Mouse (Mus musculus) cerebellum, postnatal 36 days (tissue): ENCODE measurements around the gene Pir.

Experiments used
- DNase-seq, 2 experiments: peaks; one replicate each; pipeline ENCODE4 v3.0.0; 2021 to 2022; ENCODE audit warnings: mixed read lengths in 2 of 2

Pir gene

DNA sequence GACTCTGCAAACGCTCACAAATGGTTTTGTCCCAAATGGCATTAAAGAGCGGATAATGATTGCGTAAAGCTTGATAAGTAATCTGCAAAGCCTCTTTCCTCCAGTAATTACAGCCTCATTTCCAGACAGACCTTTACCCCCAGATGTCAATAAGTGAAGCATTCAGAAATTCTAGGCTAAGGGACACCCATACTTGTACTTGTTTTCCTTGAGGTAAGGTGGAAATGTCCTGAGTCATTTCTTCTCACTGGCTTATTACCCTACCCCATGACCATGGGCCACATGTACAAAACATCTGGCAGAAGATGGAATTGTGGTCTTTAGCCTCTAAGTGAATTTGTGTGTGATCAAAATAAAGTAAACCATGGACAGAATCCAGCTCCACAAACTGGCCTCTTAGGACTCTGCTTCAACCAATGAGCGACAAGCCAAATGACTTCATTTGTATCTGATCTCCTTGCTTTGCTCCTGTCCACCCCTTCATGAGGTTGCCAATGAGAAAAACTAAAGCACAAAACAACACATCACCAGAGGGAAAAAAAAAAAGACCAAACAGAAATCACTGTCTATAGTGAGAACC is 76.3 kb downstream of the Pir start:
- DNase-seq, result no peak

DNA sequence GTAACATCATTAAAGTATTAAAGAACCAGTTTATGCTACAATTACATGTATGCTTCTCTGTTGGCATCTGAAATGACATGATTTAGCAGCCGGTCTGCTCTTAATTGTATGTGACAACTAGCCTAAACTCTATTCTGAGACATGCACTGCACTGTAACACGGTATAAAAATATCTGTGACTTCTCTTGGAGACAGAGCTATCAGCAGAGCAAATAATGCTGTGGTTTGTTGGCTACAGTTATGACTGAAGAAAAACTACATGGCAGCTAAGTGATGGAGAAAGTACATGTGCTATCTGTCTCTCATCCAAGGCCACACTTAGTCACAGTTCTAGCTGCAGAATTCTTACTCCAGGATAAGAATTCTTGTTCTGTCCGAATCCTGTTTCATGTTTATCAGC is 79.8 kb downstream of the Pir start:
- DNase-seq, result no peak

- no peak for DNase-seq
Observed at GRCm38 (mm10) chrX:164365153-164365865, 96.1 kb downstream of the Pir start.

GRCm38 (mm10) chrX:164370576-164370975 is 101.4 kb downstream of the Pir start:
- DNase-seq, result no peak

DNA sequence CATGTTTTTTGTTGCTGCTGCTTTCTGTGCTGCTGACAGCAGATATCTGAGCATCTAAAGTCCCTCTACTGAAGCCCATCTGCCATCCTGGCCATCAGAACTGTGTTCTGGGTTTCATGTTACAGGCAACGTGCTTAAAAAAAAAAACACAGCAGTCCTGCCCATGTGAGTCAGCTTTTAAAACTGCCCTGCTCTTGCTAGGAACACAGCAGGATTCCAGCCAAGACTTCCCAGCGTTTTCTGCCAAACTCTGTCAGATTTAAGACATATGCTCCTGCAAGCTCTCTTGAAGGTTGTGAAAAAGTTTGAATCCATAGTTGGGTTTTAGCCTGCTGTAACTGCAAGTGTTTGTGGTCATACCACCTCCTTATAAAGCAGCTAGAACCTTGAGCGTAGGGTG is 103.9 kb downstream of the Pir start, which contains the start of gene Vegfd:
Vegfd (plus strand) TSS at position 298 of the 400 bp plus-strand sequence.
- DNase-seq, result no peak

GRCm38 (mm10) chrX:164374586-164374985 is 105.4 kb downstream of the Pir start:
- DNase-seq, result no peak

GRCm38 (mm10) chrX:164379721-164380120 is 110.5 kb downstream of the Pir start:
- DNase-seq, result no peak

DNA sequence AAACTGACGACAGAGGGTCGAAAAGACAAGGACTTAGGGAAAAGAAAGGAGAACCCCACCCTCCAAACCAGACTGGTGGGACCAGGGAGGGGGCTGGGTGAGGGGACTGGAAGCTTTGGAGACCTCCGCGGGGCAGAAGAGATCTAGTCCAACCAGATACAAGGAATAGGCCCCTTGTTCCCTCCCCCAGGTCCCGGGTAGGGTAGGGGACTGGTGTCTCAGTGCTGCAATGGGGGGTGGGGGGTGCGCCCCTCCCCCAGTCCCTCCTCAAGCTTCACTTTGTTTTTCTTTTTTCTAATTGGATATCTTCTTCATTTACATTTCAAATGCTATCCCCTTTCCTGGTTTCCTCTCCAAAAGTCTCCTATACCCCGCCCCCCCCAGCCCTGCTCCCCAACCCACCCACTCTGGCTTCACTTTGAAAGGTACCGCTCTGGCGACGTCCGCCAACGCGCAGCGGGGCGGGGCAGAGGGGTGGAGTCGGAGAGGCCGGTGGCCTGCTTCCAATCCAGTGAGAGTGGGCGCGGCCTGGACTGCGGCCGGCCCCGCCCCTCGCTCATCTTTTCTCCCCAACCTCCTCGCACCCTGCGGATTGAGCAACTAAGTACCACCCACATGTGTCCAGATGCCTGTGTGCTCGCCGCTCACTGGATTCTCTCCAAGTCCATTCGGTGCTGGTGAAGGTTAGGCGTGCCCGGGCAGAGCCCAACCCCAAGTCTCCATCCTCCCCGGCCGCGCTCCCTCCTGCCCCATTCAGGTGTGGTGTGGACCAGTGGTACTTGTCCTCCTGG is 112.6 kb downstream of the Pir start:
- peak; percentile 35 to 59 for DNase-seq

GRCm38 (mm10) chrX:164394091-164394490 is 124.9 kb downstream of the Pir start:
- DNase-seq, result no peak

GRCm38 (mm10) chrX:164398456-164398855 is 129.3 kb downstream of the Pir start:
- DNase-seq, result no peak

- no peak for DNase-seq
Observed at GRCm38 (mm10) chrX:164405080-164405649, 136.0 kb downstream of the Pir start.

- DNase-seq, result no peak
Observed at GRCm38 (mm10) chrX:164406133-164407022, 137.2 kb downstream of the Pir start.

DNA sequence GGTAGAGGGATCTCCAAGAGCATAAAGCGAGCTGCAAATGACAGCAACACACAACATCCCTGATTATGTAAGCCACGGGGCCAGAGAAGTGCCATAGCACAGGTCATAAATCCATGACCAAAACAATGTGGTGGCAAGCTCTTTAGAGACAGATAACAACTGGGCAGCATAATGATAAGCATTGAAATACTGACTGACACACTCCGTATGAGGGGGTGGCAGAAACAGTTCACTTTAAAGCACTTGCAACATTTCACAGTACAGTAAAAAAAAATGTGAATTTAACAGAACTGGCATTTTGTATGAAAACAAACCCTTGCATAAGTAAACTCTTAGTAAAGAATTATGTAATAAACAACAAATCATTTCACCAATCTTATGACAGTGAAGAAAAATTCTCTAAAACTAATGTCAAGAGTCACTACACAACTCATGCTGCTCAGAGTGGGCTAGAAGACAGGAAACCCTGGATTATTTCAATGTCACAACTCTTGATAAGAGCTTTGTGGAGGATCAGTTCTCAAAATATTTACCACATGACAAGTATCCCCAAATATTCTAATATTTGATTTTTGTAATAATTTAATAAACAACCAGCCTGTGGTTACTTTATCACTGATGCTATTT is 139.2 kb downstream of the Pir start:
- no peak for DNase-seq

- no peak for DNase-seq
Observed at GRCm38 (mm10) chrX:164410562-164410961, 141.4 kb downstream of the Pir start.

DNA sequence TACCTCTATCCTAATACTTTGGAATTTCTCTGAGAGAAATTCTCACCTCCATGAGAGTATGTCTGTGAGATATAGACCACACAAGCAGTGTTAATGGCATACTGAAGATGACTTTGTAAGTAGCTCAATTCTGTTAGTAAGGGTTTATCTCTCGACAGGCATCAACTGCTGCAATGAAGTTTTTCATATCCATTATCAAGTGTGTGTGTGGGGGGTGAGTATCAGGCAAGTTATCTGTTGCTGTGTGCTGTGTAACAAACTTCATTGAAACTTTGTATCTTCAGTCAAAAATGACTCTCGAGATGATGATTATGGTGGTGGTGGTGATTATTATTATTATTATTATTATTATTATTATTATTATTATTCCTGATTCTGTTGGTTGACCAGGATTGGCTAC is 147.6 kb downstream of the Pir start:
- DNase-seq, result no peak

DNA sequence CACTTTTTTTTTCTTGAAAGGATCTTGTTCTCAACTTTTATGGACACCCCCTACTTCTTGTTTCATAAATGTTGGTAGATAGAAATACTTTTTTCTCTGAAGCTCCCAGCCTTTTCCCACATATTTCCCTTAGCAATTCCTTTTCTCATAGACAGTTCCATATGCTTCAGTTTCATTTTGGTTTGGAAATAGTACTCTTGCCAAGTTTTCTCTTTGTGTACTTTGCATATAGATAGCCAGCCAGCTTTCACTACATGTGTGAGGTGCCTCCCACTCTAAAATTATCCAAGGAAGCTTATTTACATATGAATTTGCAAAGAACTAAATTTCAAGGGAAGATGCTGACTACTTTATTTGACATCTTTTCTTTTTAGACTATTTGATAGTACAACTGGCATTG is 148.8 kb downstream of the Pir start:
- DNase-seq, result no peak

GRCm38 (mm10) chrX:164419471-164419939 is 150.3 kb downstream of the Pir start, which contains the start of gene Piga:
Piga (plus strand) TSS chrX:164419787.
- DNase-seq, result peak; percentile 89

GRCm38 (mm10) chrX:164419955-164420354 is 150.8 kb downstream of the Pir start:
- no peak for DNase-seq

GRCm38 (mm10) chrX:164420518-164420917 is 151.3 kb downstream of the Pir start:
- DNase-seq, result no peak
